Mouse (Mus musculus) brain, embryonic 18.5 days (tissue): ENCODE results near the gene Tns3.

Source experiments
- DNase-seq: peaks from one replicate; pipeline ENCODE4 v3.0.0-alpha.2; 2012; ENCODE audit warnings: low read depth, low spot score

Gene Tns3

GRCm38 (mm10) chr11:8440221-8440620 is 224.1 kb downstream of the Tns3 start:
- no peak for DNase-seq

DNA sequence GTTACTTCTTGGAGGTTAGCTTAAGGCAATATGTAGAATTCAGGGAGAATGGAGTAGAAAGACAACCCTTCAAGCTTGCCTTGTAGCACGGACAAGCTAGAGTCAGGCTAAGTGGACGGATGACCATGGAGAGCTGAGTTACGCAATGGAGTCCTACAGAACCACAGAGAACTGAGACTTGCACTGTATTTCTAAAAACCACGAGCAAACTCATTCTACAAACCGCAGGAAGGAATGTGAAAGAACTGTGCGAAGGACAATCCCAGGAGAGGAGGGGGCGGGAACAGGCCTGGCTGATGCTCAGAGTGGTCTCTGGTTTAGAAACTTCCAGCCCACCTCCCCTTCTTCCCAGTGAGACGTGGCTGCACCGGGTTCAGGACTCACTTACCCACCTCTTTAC is 225.3 kb downstream of the Tns3 start:
- no peak for DNase-seq

- DNase-seq, result no peak
Observed at GRCm38 (mm10) chr11:8438269-8438668, 226.1 kb downstream of the Tns3 start.

GRCm38 (mm10) chr11:8435101-8435500 is 229.2 kb downstream of the Tns3 start:
- no peak for DNase-seq

DNA sequence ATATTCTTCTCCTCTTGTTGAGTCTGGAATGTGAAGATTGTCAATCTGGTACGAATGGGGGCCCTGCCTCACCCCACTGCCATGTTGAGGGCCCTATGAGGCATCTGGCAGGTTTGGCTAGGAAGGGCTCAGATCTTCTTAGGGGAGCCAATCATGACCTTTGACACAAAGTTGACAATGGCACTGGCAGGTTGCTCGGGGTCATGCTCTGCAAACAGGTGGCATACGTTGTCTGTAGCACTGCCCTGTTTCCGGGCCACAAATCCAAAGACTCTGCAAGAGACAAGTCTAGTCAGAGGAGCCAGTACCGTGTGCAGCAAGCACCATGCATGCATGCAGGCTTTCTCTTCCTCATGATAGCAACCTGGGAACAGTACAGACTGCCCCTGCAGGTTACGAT is 230.0 kb downstream of the Tns3 start:
- DNase-seq, result no peak

GRCm38 (mm10) chr11:8433443-8433842 is 230.9 kb downstream of the Tns3 start:
- no peak for DNase-seq

GRCm38 (mm10) chr11:8432941-8433340 is 231.4 kb downstream of the Tns3 start:
- no peak for DNase-seq

DNA sequence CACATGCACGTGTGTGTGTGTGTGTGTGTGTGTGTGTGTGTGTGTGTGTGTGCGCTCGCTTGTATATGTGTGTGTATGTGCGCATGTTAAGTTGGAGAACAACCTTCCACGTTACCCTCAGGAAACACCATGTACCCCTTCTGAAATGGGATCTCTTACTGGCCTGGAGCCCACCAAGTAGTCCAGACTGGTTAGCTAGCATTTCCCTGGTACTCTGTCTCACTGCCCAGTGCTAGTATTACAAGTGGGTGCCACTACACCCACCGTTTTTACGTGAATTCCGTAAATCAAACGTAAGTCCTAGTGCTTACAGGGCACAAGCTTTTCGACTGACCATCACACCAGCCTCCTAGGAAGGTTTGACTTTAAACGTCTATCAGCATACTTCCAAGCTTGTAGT is 236.7 kb downstream of the Tns3 start:
- no peak for DNase-seq

DNA sequence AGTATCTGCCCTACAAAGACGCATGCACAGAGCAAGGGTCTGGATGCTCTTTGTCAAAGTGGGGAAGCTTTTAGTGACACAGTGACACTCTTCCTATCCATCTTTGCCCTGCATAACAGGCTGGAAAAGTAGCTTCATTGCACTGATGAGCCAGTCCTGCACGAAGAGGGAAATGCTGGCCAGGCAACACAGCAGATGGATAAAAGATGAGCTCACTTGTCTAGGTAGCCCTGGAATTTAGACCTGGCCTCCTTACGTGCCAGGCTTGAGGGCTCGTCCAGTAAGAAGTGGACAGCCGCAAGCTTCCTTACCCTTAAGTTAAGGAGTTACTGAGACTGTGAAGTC is 239.1 kb downstream of the Tns3 start:
- no peak for DNase-seq

DNA sequence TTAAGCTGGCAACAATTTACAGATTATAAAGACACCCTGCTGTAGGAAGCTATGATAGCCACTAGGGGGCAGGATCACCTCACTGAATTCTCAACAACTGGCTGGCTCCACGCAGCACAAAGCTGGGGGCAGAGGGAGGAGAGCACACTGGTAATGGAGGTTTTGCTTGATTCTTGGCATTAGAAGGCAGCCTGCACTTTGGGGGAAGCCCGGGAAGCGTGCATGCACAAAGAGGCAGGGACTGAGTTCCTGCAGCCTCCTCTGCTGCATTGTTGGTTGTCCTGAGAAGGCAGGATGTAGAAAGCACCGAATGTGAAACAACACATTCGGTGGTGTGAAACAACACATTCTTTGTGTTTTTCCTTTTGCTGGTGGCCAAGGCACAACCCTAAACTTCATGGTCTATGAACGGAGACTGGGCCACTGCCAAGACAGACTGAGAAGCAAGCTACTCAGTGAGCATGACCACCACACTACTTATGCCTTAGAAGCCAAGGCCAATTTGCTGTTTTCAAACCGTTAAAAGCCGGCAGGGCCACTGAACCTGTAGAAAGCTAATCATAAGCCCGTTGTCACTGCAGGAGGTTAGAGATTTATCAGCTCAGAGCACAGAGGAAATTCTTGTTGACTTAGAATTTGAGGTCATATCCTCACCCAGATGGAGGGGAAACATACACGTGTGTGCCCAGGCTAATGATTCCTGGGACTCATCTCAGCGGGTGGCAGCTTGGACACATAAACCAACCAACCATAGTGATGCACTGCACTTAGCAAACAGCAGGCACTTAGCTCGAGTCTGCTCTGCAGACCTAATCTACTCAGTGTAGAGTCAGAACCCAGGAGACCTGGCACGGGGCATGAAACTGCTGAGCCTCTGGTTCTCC is 239.8 kb downstream of the Tns3 start:
- peak; percentile 79 for DNase-seq

DNA sequence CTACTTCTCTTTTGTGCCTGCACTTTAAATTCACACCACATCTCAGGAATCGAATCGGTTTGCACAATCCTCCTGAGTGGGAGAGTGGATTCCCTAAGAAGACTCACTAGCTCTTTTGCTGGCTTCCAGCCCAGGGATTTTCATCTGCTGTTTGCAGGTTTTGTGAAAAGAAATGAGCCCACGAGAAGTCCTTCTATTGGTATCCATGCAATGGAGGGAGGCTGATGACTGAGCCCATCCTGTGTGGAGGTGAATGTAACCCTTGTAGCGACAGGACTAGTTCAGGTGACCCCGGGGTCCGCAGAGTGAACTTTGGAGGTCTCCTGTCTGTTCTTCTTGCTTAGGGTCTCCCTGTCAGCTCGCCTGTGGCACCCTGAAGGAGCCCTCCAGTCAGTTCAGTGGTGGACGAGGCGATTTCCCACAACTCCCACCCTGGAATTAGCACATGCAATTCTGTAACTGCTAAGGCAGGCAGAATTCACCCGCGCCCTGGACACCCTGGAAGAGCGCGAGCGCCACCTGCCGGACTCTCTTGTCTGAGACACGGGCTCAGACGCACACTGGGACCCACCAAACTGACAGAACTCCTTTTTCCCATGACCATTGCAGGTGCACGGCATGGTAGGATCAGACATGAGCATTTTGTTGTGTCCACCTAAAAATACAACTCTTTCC is 259.0 kb downstream of the Tns3 start:
- peak; percentile 34 for DNase-seq

DNA sequence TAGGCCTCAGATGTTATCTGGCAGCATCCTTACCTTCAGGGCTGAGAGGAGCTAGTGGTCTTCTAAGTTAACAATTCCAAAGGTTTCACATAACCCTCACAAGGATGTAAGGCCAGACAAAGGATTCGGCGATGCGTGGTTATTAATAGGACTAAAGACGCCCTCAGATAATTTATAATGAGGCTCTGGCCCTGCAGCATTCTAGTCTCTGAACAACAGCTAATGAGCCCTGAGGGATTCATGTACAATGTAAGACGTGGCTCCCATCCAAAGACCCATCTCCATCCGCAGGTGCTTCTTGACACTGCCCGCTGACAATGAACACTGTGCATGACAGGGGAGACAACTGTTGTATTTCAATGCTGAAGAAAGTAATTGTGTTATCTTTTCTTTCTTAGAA is 263.0 kb downstream of the Tns3 start:
- DNase-seq, result no peak

DNA sequence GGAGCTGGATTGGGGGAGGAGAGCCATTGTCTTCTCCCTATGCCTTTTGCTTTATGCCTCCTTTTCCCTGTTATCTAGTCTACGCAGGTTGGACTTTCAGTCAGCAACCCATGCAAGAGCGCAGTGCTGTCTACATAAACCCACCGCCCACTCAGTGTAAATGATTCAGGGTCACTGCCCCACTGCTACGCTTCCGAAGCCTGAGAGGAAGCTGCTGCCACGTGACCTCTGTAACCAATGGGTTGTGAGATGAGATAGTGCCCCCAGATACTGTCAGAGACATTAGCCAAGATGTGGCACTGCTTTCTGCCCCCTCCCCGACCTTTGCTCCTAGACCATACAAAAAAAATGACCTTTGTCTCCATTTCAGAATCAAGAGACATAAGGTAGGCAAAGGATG is 268.0 kb downstream of the Tns3 start:
- no peak for DNase-seq

DNA sequence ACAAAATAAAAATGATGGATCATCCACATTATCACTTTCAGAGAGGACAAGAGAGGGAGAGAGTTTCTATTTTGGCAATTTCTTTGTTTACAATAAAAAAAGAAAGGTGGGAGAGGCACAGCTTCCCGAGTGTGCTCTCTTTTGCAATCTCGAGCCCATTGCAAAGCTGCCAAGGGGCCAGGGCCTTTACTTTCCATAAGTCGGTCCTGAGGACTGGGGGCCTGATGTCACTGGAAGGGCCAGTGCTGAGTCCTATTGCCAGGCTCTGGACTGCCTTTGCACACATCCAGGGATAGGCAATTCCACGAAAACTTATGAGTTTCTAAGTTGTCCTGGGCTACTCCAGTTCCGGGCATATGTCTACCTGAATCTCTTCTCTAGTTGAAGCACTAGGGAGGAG is 272.8 kb downstream of the Tns3 start:
- no peak for DNase-seq

GRCm38 (mm10) chr11:8385891-8386405 is 278.4 kb downstream of the Tns3 start:
- no peak for DNase-seq
